ENCODE assay signal across 16 mouse cellular contexts in the genomic region with DNA sequence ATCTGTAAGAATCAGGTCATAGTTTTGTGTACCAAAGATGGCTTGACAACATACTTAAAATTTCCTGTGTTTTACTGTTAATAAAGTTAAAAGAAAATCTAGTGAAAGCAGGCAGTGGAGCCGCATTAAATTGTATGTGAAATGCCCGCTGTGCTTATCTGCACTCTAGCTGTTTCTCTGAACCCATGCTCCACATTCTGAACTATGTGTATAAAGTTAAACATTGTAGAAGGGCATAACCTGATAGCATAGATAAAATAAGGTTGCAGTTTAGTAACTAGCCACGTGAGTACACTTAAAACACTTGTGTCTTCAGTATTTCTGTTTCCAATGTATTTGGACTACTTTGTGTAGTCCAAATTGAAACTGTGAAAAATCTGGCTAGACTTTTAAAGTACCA.
"Had no signal": no experiment of that assay in that cellular context is flagged by ENCODE, and none has a peak within 500 bp of the region (broad histone marks: within the 10 kb centered on the region; RNA-seq: fewer than 3 reads in every experiment).

No protein-coding gene starts in this region.

- H3K4me2 ChIP-seq: liver, embryonic 13.5 days; lung, embryonic 14.5 days; midbrain, embryonic 11.5 days had no signal

- H3K36me3 ChIP-seq: liver, embryonic 13.5 days had no signal

- H3K9me3 ChIP-seq: liver, embryonic 13.5 days had no signal

- H3K27me3 ChIP-seq: liver, embryonic 13.5 days had no signal

- ATAC-seq: liver, postnatal 0 days had no signal

- H3K27ac ChIP-seq: kidney, postnatal 0 days; left cerebral cortex, adult 2 months; liver, embryonic 13.5 days had no signal

- H3K4me3 ChIP-seq: left cerebral cortex, adult 2 months; liver, embryonic 13.5 days had no signal

- H3K4me1 ChIP-seq: liver, embryonic 13.5 days had no signal

- H3K9ac ChIP-seq: liver, embryonic 13.5 days; liver, postnatal 0 days; lung, embryonic 14.5 days had no signal

- DNase-seq: kidney, adult 11 months; kidney, adult 8-10 months; kidney, postnatal 25 days; layer of hippocampus, postnatal 36 days; liver, embryonic 13.5 days; liver, postnatal 0 days; lung, embryonic 14.5 days; lung, postnatal 14 days; lung, postnatal 4 days; midbrain, embryonic 14.5 days; thymus, adult 2 months; thymus, postnatal 14 days; thymus, postnatal 4 days had no signal
